Mouse (Mus musculus) cerebellum, adult 11 months (tissue): ENCODE results near the gene Zfr.

Source experiments
- DNase-seq: peaks from one replicate; pipeline ENCODE4 v3.0.0; 2022

Zfr gene

GRCm38 (mm10) chr15:12217849-12218248 lies 100.2 kb downstream of the Zfr start:
- no peak for DNase-seq

- no peak for DNase-seq
Observed at GRCm38 (mm10) chr15:12218583-12219382, 101.2 kb downstream of the Zfr start.

GRCm38 (mm10) chr15:12221131-12221530 lies 103.5 kb downstream of the Zfr start:
- no peak for DNase-seq

- no peak for DNase-seq
Observed at GRCm38 (mm10) chr15:12222564-12223302, 105.1 kb downstream of the Zfr start.

DNA sequence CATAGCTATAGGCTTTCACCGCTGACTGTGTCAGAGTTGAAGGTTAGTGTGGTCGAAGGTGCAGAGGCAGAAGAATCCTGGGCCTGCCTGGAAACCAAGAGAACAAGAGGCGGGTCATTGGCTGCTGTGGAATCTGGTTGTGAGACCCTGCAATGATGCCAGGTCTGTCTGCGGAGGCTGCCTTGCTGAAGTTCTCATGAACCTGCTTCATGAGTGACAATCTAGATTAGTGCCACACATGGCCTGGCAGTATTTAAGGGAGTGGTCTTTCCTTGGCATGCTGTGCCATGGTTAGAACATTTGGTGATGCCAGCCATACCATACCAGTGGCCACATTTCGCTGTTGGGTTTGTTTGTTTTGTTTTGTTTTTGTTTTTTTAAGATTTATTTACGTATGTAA lies 105.8 kb downstream of the Zfr start:
- DNase-seq: no peak

GRCm38 (mm10) chr15:12224239-12224638 lies 106.6 kb downstream of the Zfr start:
- no peak for DNase-seq

GRCm38 (mm10) chr15:12225062-12225461 lies 107.4 kb downstream of the Zfr start:
- no peak for DNase-seq

DNA sequence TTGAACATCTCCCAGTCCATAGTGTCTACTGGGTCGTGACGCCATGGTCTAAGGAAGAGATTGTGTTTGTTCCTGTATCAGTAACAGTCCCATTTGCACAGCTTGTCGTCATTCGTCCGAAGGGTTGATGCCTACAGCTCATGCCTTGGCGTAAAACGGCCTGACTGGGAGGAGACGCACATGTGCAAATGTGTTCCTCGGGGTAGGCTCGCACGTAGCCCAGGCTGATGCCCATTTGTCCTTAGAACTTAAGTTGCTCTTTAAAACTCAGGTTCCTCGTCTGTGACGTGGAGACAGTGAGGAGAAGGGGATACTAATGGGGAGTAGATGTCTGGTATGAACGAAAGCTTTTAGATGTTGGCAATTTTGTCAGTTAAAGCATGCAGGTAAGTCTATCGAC lies 109.3 kb downstream of the Zfr start:
- no peak for DNase-seq

GRCm38 (mm10) chr15:12227355-12227754 lies 109.7 kb downstream of the Zfr start:
- no peak for DNase-seq

DNA sequence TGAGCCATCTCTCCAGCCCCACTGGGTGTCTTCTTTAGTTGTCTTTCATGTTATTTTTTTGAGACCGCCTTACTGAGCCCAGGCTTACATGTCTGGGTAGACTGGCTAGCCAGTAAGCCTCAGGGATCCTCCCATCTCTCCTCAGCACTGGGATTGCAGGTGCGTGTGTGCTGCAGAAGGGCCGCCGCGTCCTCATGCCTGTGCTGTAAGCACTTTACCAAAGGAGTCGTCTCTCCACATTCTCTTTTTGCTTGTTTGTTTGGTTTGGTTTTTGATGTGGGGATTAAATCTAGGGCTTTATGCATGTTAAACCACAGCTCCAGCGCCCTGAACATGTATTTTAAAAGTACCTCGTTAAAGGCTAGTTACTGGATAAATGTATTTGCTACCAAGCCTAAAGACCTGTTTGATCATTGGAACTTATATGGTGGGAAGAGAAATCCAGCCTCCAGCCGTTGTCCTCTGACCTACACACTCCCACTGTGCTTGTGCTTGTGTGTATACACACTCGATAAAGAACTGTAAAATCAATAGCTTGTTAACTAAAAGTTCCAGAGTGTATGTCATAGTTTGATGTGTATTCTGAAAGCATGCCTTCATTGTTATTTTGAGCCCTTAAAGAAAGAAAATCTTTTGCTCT lies 112.1 kb downstream of the Zfr start:
- DNase-seq: no peak

GRCm38 (mm10) chr15:12230243-12230935 lies 112.8 kb downstream of the Zfr start:
- no peak for DNase-seq

DNA sequence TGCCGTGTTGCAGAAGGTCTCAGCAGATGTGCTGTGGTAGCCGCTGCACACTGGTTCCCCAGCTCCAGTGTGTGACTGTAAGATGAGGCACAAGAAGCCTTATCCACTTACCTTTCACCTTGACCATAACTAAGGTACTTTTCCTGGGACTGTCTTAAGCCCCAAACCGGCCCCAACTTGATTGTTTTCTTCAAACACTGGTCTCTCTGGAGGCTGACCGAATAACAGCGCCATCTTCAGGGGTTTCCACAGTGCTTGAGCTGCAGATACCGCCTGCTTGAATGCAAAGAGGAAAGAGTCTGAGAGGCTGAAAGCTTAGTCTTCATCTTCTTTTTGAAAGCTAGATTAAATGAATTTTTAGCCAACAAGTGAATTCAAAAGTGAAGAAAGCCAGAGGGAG lies 113.8 kb downstream of the Zfr start:
- DNase-seq: no peak

DNA sequence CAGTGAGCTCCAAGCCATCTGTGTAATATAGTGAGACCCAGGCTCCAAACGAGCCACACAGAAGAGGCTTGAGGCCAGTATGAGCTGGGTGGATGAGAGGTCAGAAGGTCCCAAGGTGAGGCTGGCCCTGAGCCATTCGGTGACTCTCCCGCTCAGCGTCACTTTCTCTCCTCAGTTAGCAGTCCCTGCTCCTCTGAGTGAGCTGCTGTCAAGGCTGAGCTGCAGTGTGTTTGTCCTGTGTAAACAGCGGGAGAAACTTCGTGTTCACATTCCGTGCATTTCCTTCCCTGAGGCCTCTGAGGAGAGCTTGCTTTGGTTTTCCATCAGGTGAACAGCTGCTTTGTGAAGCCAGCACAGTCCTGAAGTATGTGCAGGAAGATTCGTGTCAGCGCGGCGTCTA lies 114.8 kb downstream of the Zfr start:
- no peak for DNase-seq

DNA sequence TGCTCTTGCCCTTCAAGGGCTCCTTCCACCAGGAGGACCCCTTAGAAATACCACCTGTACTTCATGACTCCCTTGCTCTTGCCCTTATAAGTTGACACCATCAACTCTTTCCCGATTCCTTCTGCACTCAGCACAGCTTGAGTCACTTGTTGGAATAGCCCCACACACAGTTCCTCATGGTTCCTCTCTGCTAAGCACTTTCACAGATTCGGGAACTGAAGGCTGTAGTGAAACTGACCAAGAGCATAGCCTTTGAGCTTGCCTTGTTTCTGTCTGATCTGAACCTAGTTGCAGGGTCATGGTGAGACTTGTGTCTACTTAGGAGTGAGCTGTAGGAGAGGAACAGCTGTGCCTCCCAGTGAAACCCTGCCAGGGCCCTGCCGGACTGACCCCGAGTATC lies 115.4 kb downstream of the Zfr start:
- no peak for DNase-seq
